Mouse (Mus musculus) brain, adult 2 months (tissue): ENCODE data around the gene Aldh3a2.
"Not testable (repeated sequence)": the region's sequence is repeated elsewhere in the genome, so short reads cannot be mapped to it uniquely, and the experiment has no call there.

Experiments used
- DNase-seq: peaks from one replicate; pipeline ENCODE4 v3.0.0; 2011; ENCODE audit warnings: low read depth, low spot score

The Aldh3a2 gene

DNA sequence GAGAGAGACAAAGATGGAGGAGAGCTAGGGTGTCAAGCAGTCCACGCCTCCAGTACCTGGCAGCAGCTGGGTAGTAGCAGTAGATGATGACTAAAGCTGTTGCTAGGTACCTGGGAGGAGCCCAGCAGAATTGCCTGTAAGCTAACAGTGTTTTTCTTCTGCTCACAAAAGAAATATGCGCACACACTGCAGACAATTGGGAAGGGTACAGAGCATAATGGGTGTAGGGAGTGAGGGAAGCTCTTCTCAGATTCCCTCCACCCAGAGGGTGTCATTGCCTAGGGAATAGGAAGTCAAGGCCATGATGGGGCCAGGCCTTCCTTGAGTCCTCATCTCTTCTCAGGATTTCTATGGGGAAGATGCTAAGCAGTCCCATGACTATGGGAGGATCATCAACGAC is 51.3 kb downstream of the Aldh3a2 start:
- DNase-seq, result no peak

DNA sequence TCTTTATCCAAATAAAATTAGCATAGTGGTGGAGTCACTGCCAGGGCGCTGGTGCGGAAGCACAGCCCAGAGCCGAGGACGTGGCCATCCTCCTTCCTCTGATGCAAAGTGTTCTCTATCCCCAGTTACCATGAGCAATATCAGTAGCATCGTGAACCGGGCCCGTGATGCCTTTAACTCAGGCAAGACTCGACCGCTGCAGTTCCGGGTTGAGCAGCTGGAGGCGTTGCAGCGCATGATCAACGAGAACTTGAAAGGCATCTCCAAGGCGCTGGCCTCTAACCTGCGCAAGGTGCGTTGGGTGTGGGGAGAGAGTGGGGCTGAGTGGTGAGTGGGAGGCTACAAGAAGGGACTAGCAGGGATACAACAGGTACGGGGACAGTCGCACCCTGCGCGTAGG is 55.2 kb downstream of the Aldh3a2 start:
- DNase-seq, result no peak

DNA sequence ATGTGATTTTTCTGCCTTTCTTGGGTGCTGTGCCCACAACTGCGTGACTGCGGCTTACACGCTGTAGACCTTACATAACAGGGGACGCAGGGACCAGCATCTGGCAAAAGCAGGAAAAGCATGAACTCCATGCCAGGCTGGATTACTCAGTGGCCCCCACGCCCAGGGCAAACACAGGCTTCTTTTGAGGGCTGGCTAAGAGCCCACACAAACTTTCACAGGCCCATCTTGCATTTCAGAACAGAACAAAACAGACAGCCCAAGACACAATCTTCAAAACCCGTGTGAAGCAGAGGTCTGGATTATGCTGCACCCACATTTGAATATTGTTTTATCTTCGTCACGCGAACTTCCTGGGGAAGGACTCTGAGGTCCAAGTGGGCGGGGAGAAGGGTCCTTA is 58.9 kb downstream of the Aldh3a2 start:
- no peak for DNase-seq

DNA sequence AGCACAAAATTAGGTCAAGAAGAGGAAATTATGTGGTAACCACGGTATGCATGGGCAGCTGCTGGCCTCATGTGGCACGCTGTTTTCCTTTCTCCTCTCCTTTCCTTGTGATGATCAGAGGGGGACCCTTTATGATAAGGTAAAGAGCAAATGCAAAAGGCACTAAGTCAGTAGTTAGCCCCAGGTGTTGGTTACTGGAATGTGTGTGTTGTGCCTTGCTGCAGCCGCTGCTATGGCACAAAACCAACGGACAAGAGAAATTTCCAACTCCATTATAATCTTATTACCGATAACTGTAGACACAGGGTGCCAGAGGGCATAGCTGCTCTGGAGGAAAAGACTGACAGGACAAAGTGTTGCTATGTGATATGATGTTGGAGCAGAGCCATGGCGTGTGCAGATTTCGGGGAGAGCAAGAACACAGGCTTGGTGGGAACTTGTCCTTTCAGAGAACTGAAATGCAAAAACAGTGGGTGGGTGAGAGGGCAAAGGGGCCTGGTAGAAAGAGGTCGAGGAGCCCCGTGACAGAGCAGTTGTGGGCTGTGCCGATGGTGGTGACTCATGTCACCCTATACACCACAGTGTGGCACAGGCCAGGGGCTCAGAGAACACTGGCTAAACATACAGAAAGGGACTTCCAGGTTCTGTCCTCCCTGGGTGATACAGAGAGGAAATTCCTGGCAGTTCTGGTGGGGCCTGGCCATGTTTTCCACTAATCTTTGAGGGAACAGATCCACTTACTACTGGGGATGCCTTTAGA is 59.6 kb downstream of the Aldh3a2 start, which contains the start of gene Aldh3a1:
Gene Aldh3a1, plus strand, starts transcription at position 51 of the 760 bp plus-strand sequence.
- no peak for DNase-seq

DNA sequence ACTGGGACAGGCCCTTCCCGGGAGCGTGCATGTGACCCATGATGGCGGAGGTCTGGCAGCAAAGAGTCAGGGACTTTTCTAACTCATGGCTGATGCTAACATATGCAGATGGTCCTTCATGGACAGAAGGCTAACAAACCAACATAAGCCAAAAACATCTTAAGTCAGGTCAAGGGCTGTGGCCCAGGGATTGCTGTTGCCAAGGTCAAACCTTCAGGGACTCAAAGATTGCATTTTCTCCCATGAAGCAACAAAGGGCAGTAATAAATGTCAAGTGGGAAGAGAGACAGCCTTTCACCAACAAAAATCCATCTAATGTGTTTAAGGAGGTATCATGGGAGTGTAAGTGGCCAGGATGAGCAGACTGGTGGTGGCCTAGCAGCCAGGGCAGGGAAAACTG is 61.1 kb downstream of the Aldh3a2 start:
- no peak for DNase-seq

DNA sequence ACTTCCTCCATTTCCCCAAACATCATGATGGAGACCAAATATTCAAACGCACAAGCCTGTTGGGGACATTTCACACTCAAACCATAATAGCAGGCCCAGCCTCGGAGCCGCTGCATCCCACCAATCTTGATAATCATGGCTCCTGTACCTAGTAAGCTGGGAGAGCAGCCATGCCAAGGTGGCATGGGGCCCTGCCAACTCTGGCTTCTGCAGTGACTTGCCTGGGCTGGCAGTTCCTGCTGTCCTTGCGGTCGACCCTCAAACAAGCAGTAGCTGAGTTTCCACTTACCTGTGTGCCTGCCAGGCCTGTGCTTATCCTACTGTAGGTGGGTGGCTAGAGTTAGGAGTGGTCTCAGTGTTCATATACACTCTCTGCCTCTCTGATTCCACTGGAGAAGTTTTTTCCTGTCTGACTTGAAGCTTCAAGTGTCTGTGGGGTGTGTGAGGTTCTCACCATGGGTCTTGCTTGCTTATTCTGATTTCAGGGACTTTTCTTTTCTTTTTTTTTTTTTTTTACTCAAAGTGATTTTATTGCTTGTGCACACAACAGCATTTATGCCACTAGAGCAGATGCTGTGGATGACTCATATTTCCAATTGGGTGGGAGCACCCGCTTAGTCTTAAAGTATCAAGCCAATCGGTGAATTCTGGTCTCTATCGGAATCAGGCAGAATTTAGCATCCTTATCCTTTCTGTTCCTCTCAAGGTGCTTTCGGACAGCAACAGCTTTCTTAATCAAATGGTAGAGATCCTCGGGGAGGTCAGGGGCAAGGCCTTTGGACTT is 61.9 kb downstream of the Aldh3a2 start:
- peak; percentile 82 for DNase-seq

DNA sequence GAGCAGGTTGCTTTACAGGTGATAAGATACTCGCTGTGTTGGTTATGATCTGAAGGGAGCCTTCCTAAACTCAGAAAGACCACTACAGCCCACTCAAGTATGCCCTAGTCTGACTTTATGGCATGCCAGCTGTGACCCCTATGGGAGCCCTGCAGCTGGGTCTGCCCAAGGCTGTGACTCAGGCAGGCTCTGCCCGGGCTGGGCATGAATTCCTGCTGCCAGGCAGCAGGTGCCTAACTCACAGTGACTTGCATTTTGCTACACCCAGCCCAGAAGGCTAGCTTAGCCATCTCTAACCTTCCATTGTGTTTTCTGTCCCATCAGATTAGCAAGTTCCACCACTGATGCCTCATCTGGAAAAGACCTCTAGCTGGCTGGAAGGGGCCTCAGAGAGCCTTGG is 64.5 kb downstream of the Aldh3a2 start:
- no peak for DNase-seq

DNA sequence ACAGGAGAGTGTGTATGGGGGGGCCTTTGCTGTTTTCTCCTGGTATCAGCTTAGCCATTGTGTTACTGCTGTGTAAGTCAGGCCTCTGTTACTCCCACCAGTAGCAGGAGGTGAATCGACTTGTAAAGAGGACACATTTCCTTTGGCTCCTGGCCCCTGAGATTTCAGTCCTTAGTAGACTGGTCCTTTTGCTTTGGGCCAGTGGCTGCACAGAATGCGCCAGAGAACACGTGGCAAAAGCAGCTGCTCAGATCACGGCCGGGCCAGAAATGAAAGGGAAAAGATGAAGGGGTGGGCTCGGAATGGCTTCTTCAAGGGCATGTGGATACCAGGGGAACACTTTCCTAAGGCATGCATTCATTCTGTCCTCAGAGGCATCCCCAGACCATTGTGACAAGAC is 65.1 kb downstream of the Aldh3a2 start:
- no peak for DNase-seq

DNA sequence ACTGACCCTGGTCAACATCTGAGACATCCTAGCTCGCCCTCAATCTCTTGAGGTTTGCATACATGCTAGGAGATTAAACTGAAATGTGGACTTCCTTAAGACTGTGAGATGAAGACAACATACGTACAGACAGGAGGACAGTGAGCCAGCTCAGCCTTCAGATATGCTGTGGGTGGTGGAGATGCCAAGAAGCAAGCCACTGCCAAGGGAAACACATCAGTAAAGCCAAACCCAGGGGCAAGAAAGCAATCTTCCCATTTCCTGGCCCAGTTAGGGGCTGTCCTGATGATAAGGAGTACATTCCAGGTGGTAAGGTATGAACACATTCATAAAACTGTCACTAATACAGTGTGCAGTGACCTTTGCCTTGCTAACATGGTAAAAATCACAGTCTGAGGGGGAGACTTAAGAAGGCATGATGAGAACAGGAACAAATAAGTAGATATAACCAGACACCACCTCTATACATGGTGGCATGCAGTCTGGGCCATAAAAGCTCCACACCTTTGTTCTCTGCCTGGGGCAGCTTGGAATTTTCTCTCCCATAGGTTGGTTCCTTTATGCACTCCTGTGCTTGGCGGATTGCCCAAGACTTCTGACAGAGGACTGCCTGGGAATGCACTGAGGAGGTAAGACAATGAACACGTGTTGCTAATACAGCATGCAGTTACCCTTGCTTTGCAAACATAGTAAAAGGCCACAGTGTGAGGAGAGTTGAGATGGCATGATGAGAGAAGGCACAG is 67.5 kb downstream of the Aldh3a2 start:
- DNase-seq, result no peak

DNA sequence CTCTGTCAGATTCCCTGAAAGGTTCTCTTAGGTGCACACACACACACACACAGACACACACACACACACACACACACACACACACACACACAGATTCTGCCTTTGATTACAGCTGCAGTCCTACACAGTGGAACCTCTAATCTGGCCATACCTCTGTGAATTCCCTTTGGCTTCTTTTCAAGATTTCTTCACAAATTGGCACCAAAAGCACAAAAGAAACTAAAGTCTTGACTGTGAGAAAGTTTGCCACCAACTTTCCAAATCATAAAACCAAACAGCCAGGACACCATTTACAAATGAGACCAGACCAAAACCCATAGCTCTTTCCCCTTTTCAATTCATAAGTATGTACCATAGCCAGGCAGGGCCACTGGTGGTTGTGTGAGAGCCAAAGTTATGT is 69.3 kb downstream of the Aldh3a2 start:
- no peak for DNase-seq

DNA sequence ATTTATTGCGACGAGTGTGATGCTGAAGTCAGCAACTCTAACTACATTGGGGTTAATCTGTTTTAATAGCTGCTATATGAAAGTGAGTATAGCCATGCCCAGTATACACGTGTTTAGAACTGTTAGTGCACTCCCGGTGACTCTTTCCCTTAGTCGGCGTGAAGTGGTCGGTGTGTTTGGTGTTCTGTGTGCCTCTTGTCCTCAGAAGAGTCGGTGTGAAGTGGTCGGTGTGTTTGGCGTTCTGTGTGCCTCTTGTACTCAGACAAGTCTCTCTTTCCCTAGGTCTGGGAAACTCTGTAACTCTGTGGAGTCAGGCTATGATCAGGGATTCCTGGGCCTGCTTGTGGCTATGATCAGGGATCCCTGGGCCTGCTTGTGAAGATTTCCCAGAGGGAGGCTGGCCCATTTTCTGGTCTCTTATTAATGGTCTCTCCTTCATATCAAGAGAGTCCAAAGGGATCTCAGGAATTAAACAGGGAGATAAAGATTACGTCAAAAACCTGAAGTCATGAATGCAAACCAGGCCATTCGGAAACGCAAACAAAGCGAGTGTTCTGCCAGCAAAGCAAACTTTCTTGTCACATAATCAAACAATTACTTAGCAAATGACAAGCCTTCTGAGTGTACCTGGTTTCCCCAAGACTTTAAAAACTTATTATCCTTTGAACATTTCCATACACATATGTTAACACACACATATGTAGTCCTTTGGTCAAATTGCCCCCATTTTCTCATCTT is 70.5 kb downstream of the Aldh3a2 start:
- no peak for DNase-seq

DNA sequence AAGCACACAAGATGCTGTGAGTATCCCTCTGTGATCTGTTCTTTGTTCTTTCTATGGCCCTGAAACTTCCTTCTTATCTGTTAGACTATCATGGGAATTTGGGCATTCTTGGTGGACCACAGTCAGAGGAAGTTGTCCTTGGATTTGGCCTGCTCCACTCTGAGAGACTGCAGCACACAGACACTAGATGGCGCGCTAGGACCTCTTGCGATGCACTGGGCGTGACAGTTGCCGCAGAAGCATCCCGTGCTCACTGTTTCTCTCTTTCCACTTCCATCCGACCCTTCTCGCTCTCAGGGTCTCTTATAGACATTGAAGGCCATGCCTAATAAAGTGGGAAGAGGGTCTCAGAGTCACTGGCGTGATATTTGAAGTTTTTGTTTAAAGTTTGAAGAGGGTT is 73.9 kb downstream of the Aldh3a2 start:
- DNase-seq, result peak; percentile 92

DNA sequence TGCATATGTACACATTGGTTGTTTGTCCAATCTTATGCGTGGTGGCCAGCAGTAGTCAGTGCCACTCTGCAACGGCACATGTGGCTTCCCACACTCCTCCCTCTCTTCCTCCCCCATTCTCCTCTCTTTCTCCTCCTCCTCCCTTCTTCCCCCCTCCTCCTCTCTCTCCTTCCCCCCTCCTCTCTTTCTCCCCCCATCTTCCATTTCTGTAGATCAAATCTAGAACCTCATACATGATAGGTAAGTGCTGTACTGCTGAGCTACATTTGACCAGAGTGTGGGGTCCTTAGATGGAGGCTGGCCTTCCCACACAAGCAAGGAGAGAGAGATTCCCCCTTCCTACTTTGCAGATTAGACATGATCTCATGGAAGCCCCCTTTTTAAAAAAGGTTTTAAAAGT is 74.5 kb downstream of the Aldh3a2 start:
- DNase-seq, result no peak

DNA sequence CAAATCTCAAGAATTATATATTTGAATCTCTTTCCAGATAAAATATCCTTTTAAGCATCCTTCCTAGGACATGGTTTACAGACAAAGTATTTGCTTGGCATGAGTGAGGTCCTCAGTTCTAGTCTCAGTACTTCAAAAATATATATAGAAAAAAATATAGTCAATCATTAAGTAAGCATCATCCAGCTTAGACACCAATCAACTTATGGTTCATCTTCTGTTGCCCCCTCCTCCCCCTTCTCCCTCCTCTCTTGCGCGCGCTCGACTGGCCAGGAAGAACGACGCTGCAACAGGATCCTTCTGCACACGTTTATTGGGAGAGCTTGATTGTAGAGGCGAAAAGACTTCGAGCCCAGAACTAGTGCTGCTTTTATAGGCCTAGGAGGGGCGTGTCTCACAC is 75.1 kb downstream of the Aldh3a2 start:
- not testable (repeated sequence) for DNase-seq

DNA sequence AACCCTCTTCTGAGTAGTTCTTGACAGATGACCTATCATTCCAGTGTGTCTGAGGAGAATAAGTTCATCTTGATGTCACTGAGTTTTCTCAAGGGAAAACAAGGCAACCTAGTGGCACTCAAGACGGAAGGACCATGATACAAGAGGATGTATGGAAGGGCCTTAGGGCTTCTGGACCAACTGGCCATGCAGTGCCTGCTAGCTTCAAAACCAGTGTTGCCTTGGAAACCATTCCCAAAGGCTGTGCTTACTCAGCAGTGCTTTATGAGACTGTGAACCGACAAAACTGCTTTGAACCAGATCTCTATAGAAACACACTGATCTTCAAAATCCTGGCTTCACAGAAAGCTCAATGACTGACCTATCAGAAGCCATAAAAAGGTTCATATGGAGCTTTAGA is 76.5 kb downstream of the Aldh3a2 start:
- peak; percentile 36 for DNase-seq

DNA sequence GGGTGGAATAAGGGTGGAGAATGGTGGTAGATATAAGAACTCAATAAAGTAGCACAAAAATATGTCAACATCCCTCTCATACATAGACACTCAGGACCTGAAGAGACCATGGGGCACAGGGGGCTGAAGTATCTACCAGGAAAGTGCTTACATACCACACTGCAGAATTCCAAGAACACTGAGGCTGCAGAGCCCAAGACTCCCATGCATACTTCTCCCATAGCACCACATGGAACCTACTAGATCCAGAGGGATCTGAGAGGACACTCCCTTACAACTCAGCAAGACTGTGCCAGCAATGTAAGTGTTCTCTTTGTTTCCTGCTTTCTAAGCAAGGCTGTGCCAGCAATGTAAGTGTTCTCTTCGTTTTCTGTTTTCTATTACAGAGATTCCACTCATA is 83.4 kb downstream of the Aldh3a2 start:
- DNase-seq, result no peak

DNA sequence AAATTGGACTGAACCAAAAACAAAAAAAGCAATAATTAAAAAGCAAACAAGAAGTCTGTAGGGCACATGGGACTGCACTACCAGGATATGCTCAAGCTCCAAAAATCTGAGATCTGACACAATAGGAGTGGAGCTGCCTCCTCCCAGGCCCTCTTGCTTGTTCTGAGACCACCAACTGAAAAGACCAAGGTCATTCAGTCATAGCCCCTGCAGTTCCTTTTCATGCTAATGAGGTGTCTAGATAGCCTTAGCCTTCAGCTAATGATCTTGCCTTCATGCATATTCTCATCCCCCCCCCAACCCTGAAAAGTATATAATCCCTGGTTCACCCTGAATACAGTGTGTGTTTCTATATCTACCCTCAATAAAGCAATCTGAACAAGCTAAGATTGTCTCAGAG is 85.6 kb downstream of the Aldh3a2 start:
- no peak for DNase-seq

DNA sequence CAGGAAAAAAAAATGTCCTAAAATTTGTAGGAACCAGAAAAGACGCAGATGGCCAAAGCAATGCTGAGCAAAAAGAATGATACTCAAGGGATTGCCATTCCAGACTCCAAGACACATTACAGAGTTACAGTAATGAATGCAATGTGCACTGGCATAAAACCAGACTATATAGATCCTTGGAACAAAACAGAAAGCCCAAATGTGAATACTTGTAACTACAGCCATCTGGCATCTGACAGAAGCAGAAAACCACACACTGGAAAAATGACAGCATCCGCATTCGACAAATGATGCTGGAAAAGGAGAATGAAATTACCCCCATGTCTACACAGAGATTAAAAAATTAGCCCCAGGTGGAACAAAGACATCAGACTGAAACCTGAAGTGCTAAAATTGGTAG is 86.9 kb downstream of the Aldh3a2 start:
- DNase-seq, result peak; percentile 75

DNA sequence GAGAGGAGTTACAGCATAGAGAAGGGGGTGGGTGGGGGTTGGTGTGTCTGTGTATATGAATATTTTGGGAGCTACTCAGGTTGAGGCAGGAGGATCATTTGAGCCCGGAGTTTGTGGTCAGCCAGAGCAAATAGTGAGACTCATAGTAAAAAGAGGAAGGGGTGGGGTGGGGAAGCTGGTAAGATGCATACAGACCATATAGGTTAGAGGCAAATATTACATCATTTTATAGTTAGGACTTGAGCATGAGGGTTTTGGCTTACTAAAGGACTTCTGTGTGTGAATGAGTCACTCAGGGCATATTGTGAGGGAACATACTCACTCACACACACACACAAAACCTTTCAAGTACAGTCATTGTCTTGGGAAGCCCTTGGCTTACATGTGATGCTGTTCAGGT is 90.9 kb downstream of the Aldh3a2 start:
- DNase-seq, result no peak

DNA sequence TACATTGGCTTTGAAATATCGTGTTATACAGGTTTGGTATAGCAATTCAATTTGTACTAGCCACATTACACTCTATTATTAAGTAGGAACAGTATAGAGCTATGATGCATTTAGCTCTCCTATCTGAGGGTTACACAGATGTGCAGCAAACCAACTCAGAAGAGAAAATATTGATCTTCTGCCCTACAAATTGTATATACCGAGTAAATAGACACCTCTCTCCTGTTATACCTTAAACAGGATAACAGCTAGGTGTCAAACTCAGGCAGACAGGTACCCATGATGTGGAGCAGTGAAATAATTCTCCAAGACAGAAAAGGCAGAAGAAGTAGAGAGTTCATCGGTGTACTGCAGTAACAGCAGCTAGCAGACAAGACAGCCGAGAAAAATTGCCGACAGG is 91.5 kb downstream of the Aldh3a2 start:
- DNase-seq, result no peak

DNA sequence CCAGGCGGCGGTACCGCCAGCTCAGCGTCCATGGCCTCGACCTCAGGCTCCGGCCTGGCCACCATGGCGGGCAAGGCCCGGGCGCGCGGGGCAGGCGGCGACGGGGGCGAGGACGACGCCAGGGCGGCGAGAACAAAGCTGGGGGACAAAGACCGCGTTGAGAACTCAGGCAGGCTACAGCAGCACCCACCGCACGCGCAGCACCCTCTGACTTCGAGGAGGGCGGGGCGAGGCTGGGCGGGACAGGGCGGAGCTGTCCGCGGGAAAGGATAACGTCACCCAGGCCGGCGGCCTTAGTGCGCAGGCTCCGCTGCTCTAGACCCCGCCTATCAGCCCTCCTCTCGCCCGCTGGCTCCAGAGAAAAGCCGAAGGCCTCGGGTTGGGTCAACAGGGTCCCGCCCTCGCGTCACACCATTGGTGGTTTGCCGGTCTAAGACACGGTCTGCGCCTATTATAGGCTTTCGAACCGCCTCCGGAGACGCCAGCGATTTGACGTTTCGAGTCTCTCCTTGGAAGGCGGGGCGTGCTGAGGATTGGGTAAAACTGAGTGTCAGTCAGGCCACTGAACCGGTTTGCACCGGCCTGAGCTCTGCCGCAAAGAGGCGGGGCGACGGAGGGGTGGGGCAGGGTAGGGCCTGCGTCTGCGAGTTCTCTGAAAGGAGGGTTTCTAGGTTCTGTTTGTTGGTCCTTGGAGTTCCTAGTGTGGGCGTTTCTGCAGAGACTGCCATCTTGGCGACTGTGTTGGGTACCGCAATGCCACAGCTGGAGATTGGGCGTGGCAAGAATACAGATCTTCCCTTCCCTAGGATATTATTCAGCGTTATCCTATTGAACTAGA is 92.2 kb downstream of the Aldh3a2 start, which contains the start of gene Usp22:
Gene Usp22, minus strand, starts transcription at position 235 of the 838 bp plus-strand sequence.
- DNase-seq, result peak; percentile 100
